Mouse (Mus musculus) lung, adult 2 months (tissue): ENCODE data around the gene Peg3.

Experiments
- CTCF ChIP-seq: fragments of 200-500 bp; IDR thresholded peaks from 2 replicates; pipeline ENCODE4 v1.5.1; 2011; ENCODE audit warnings: mild to moderate bottlenecking, low read length, control low read depth; ENCODE audit not compliant: insufficient read depth
- POLR2A ChIP-seq: fragments of 200-500 bp; IDR thresholded peaks from 2 replicates; pipeline ENCODE4 v1.6.1; 2011; ENCODE audit warnings: low read depth, mild to moderate bottlenecking, control low read depth, low read length, borderline replicate concordance; ENCODE audit errors: extremely low read depth

DNA sequence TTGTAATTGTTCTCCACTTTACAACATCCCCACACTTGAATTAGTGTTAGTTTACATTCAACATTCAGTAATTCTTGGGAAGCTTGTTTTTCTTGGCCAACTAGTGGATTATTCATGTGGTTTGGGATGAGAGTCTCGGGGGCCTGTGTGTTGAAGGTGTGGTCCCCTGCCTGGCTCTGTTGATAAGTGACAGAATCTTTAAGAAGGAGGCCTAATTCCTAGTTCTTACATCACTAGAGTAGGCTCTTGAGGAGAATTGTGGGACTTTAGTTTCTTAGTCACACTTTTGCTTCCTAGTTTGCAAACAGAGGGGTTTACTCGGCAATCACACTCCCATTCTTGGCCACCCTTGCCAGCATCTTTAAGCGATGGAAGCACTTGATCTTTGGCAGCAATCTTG lies 31.0 kb downstream of the Peg3 start:
- TF ChIP-seq POLR2A (no peak), CTCF (no peak)
